Mouse (Mus musculus) thymus, adult 2 months (tissue): ENCODE results near the gene Ppp1r3g.

Source experiments
- CTCF ChIP-seq: fragments of 200-500 bp; IDR thresholded peaks from 2 replicates; pipeline ENCODE4 v1.5.1; 2012; ENCODE audit warnings: mild to moderate bottlenecking, control low read depth, low read length, moderate library complexity, borderline replicate concordance; ENCODE audit not compliant: control insufficient read depth, poor library complexity, insufficient read depth; ENCODE audit errors: extremely low read depth
- POLR2A ChIP-seq: fragments of 200-500 bp; IDR thresholded peaks from 2 replicates; pipeline ENCODE4 v1.6.1; 2012; ENCODE audit warnings: mild to moderate bottlenecking, low read length, control low read depth, moderate library complexity; ENCODE audit not compliant: control insufficient read depth, poor library complexity, insufficient read depth; ENCODE audit errors: extremely low read depth

DNA sequence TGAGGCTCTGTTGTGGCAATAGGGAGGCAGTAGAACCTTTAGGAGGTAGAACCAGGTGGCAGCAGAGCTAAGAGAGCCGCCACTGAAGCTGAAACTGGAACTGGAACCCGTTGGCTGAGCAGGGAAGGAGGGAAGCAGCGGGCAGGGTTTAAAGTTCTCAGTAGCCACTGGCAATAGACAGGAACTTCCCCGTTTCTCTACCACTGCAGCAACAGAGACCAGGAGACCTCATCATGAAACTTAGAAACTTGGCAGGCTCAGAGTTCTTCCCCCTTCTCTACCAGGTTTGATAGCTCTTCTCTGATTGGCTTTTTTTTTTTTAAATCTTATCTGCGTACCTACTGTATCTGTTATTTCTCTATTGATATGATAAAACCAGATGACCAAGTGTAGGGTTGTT lies 17.7 kb upstream of the Ppp1r3g start:
- TF ChIP-seq CTCF (no peak), POLR2A (no peak)
